Mouse (Mus musculus): ENCODE results near the gene Pdzd4. TPM values are rescaled to one million over a fixed set of nuclear protein-coding genes. Genes with fewer than 3 reads are reported as not detected.

Gene Pdzd4
- total and polyA plus RNA-seq, 3 experiments: 0.32 to 1.1 (median 0.72) TPM

DNA sequence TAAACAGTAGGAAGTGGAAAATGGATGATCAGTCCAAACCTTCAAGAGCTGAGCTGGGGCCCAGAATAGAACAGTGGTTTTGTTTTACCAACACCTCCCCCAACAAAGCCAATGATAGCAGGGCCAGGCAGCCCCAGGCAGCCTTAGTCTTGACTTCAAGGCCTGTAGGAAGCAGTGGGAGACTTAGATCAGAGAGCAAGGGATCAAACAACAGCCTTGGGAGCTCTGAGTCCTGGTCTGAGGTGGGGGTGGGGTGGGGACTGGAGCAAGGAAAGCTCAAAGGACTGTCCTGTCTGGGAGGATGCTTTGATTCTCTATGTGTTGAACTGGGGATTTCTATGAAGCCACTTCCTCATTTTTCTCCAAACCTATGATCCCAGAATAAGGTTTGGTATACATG, 46.7 kb upstream of the Pdzd4 start:
- no peak for DNase-seq (ENCODE audit: extremely low read depth)
- no peak overlapping the region for H3K4me3 ChIP-seq (replicated peaks in 1 of 3; ENCODE audit: low read depth in 2 of 3, low read length in 2 of 3, poor library complexity in 1 of 3)
- no peak overlapping the region for H3K4me2 ChIP-seq (ENCODE audit: insufficient read depth, low read depth, poor library complexity, severe bottlenecking)
- H3K9me3 ChIP-seq (replicated peaks; ENCODE audit: low read length): no peaks in the 10 kb centered on the region
- H3K9ac ChIP-seq (ENCODE audit: insufficient read depth, low read depth): no peak overlapping the region
- dilution Hi-C loops (cut with MboI; ENCODE audit: extremely low pct_ligation_motif_present, extremely low pct_unique_long_range_greater_than_20kb, low sequenced_read_pairs): no loop called here
- H3K27ac ChIP-seq (ENCODE audit: insufficient read depth, low read depth): no peak overlapping the region
- in situ Hi-C loops (cut with MboI; ENCODE audit: low pct_ligation_motif_present, low pct_unique_long_range_greater_than_20kb, low sequenced_read_pairs): no loop called here
- H3K79me2 ChIP-seq (replicated peaks; ENCODE audit: control insufficient read depth, extremely low read depth, insufficient read depth, poor library complexity, severe bottlenecking): no peaks in the 10 kb centered on the region
- no peaks in the 10 kb centered on the region for H3K27me3 ChIP-seq (replicated peaks)
- H3K36me3 ChIP-seq (replicated peaks in 1 of 2; ENCODE audit: control insufficient read depth in 1 of 2, insufficient read depth in 1 of 2, low read length in 1 of 2): no peaks in the 10 kb centered on the region
- peaks cover 4% of the 10 kb centered on the region in 2 experiments; a peak in 1 of 4 replicates for H3K4me1 ChIP-seq (ENCODE audit: control insufficient read depth in 1 of 2, insufficient read depth in 2 of 2)
- TF ChIP-seq ZMIZ1 (IDR thresholded peaks at IDR 0.05; ENCODE audit: low read depth, low read length) (no peak), POLR2AphosphoS2 (IDR thresholded peaks at IDR 0.05; ENCODE audit: low read depth, low read length) (no peak), E2F4 (IDR thresholded peaks at IDR 0.05; ENCODE audit: insufficient replicate concordance, low read depth, low read length) (no peak), SIN3A (IDR thresholded peaks at IDR 0.05; ENCODE audit: low read length) (no peak), MEF2A (IDR thresholded peaks at IDR 0.05; ENCODE audit: borderline replicate concordance, low read depth, low read length) (no peak), NRF1 (IDR thresholded peaks at IDR 0.05; ENCODE audit: low read depth, low read length) (no peak), ZKSCAN1 (IDR thresholded peaks at IDR 0.05; ENCODE audit: borderline replicate concordance, low read depth, low read length) (no peak), KAT2A (IDR thresholded peaks at IDR 0.05; ENCODE audit: insufficient replicate concordance, low read length) (no peak), EP300 (IDR thresholded peaks at IDR 0.05; ENCODE audit: low read length) (no peak)

DNA sequence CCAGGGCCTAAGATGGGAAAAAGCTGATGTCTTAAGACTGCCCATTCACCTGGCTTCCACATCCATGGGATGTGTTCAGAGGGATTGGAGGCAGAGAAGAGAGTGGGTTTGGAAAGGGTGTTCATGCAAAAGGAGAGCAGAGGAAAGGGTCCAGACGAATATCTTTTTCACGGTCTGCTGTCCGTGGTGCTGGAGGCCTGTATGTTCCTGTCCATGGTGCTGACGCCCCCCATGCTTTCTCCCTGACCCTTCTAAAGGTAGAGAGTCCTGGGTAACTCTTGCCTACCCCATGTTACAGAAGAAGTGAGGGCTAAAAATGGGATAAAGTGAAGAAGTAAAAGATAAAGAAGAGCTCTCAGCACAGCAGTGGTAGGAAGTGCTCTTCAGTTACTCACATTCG, 44.6 kb upstream of the Pdzd4 start:
- Histone ChIP-seq H3K4me1 (ENCODE audit: control insufficient read depth in 1 of 2, insufficient read depth in 2 of 2) (no peaks in the 10 kb centered on the region), H3K9me3 (replicated peaks; ENCODE audit: low read length) (no peaks in the 10 kb centered on the region), H3K4me3 (replicated peaks in 1 of 3; ENCODE audit: low read depth in 2 of 3, low read length in 2 of 3, poor library complexity in 1 of 3) (no peak overlapping the region), H3K4me2 (ENCODE audit: insufficient read depth, low read depth, poor library complexity, severe bottlenecking) (no peak overlapping the region), H3K9ac (ENCODE audit: insufficient read depth, low read depth) (no peak overlapping the region), H3K27me3 (replicated peaks) (no peaks in the 10 kb centered on the region), H3K27ac (ENCODE audit: insufficient read depth, low read depth) (no peak overlapping the region), H3K79me2 (replicated peaks; ENCODE audit: control insufficient read depth, extremely low read depth, insufficient read depth, poor library complexity, severe bottlenecking) (no peaks in the 10 kb centered on the region), H3K36me3 (replicated peaks in 1 of 2; ENCODE audit: control insufficient read depth in 1 of 2, insufficient read depth in 1 of 2, low read length in 1 of 2) (no peaks in the 10 kb centered on the region)
- dilution Hi-C loops (cut with MboI; ENCODE audit: extremely low pct_ligation_motif_present, extremely low pct_unique_long_range_greater_than_20kb, low sequenced_read_pairs) (no loop called here), in situ Hi-C loops (cut with MboI; ENCODE audit: low pct_ligation_motif_present, low pct_unique_long_range_greater_than_20kb, low sequenced_read_pairs) (no loop called here)
- TF ChIP-seq POLR2A (IDR thresholded peaks at IDR 0.05; ENCODE audit: low read depth, low read length): no peak
- TF ChIP-seq TBP (conservative IDR thresholded peaks at IDR 0.05; ENCODE audit: low read depth, low read length): no peak
- peak; percentile 81 for TF ChIP-seq MXI1 (IDR thresholded peaks at IDR 0.05; ENCODE audit: low read depth, low read length)
- no peak for TF ChIP-seq MAZ (IDR thresholded peaks at IDR 0.05; ENCODE audit: low read depth, low read length)
- peak; percentile 96 for TF ChIP-seq SIN3A (IDR thresholded peaks at IDR 0.05; ENCODE audit: low read length)
- TF ChIP-seq CHD2 (IDR thresholded peaks at IDR 0.05; ENCODE audit: low read length): no peak
- no peak for TF ChIP-seq TCF12 (IDR thresholded peaks at IDR 0.05; ENCODE audit: low read depth, low read length)
- DNase-seq (ENCODE audit: extremely low read depth): peak; percentile 20

DNA sequence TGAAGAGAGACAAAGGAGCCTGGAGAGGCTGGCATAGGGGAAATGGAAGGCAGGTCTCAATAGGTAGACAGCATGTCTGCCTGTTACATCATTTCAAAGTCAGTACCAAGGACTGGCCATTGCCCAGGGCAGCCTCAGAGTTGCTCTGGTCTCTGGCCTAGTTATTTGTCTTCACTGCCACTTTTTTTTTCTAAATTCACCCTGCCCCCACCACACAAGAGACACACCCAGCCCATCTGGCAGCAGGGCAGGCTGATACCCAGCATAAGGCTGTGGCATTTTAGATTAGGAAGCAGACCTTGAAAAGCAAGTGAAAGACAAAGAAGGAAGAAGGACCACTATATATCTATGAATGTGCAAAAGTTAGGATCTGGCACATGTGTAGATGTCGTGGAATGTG, 43.1 kb upstream of the Pdzd4 start:
- Histone ChIP-seq H3K4me3 (replicated peaks in 1 of 3; ENCODE audit: low read depth in 2 of 3, low read length in 2 of 3, poor library complexity in 1 of 3) (no peak overlapping the region), H3K9me3 (replicated peaks; ENCODE audit: low read length) (no peaks in the 10 kb centered on the region), H3K27me3 (replicated peaks) (no peaks in the 10 kb centered on the region), H3K4me1 (ENCODE audit: control insufficient read depth in 1 of 2, insufficient read depth in 2 of 2) (no peaks in the 10 kb centered on the region), H3K9ac (ENCODE audit: insufficient read depth, low read depth) (no peak overlapping the region), H3K4me2 (ENCODE audit: insufficient read depth, low read depth, poor library complexity, severe bottlenecking) (no peak overlapping the region), H3K27ac (ENCODE audit: insufficient read depth, low read depth) (no peak overlapping the region), H3K79me2 (replicated peaks; ENCODE audit: control insufficient read depth, extremely low read depth, insufficient read depth, poor library complexity, severe bottlenecking) (no peaks in the 10 kb centered on the region), H3K36me3 (replicated peaks in 1 of 2; ENCODE audit: control insufficient read depth in 1 of 2, insufficient read depth in 1 of 2, low read length in 1 of 2) (no peaks in the 10 kb centered on the region)
- TF ChIP-seq MYC (IDR thresholded peaks at IDR 0.05; ENCODE audit: low read depth, low read length) (no peak), ELF1 (IDR thresholded peaks at IDR 0.05; ENCODE audit: low read depth, low read length) (no peak), IRF4 (IDR thresholded peaks at IDR 0.05; ENCODE audit: low read depth, low read length) (no peak), USF2 (conservative IDR thresholded peaks at IDR 0.05; ENCODE audit: low read depth, low read length) (no peak), MAFK (IDR thresholded peaks at IDR 0.05; ENCODE audit: insufficient replicate concordance, low read length) (no peak), ZC3H11A (IDR thresholded peaks at IDR 0.05; ENCODE audit: low read depth, low read length) (no peak)
- in situ Hi-C loops (cut with MboI; ENCODE audit: low pct_ligation_motif_present, low pct_unique_long_range_greater_than_20kb, low sequenced_read_pairs) (no loop called here), dilution Hi-C loops (cut with MboI; ENCODE audit: extremely low pct_ligation_motif_present, extremely low pct_unique_long_range_greater_than_20kb, low sequenced_read_pairs) (no loop called here)
- no peak for DNase-seq (ENCODE audit: extremely low read depth)

All from CH12.LX (cell line).